Mouse (Mus musculus) ES-E14 (cell line): ENCODE results near the gene Lztr1. TPM values are rescaled to one million over a fixed set of nuclear protein-coding genes. Genes with fewer than 3 reads are reported as not detected.
A peak's percentile ranks its signal among the peaks of the same experiment; 100 is the strongest.
"Not testable (repeated sequence)": the region's sequence is repeated elsewhere in the genome, so short reads cannot be mapped to it uniquely, and the experiment has no call there.

ENCODE experiments used
- DNase-seq: peaks from one replicate; pipeline ENCODE4 v3.0.0-alpha.2; 2013; ENCODE audit warnings: low read depth, low spot score
- H3K27ac ChIP-seq: 2 replicates; pipeline ENCODE4 v1.5.1; 2012; ENCODE audit warnings: low read depth, mild to moderate bottlenecking, low read length, moderate library complexity, mixed read lengths; ENCODE audit not compliant: poor library complexity, insufficient read depth, severe bottlenecking
- H3K36me3 ChIP-seq: 2 replicates; pipeline ENCODE4 v1.6.1; 2012; ENCODE audit warnings: mild to moderate bottlenecking, low read length, moderate library complexity, mixed read lengths; ENCODE audit not compliant: control insufficient read depth, poor library complexity, insufficient read depth, severe bottlenecking
- H3K4me1 ChIP-seq, 2 experiments: fragments of 150-350 bp in 1 of 2; sonication (generic) in 1 of 2; 2 replicates each; pipeline ENCODE4 v1.6.1; 2012; ENCODE audit warnings: low read length in 2 of 2, mild to moderate bottlenecking in 1 of 2, mixed read lengths in 1 of 2; ENCODE audit not compliant: control insufficient read depth in 2 of 2, insufficient read depth in 2 of 2, poor library complexity in 1 of 2
- H3K4me3 ChIP-seq, 2 experiments: fragments of 150-350 bp in 1 of 2; sonication (generic) in 1 of 2; 2 replicates each; pipeline ENCODE4 v1.5.1; 2012; ENCODE audit warnings: low read length in 2 of 2, low read depth in 1 of 2, mild to moderate bottlenecking in 1 of 2, mixed read lengths in 1 of 2; ENCODE audit not compliant: insufficient read depth in 1 of 2, poor library complexity in 1 of 2, severe bottlenecking in 1 of 2
- H3K9ac ChIP-seq: 2 replicates; pipeline ENCODE4 v1.6.1; 2012; ENCODE audit warnings: low read depth, mild to moderate bottlenecking, low read length, mixed read lengths; ENCODE audit not compliant: poor library complexity, insufficient read depth, severe bottlenecking
- H3K9me3 ChIP-seq: fragments of 150-350 bp; sonication (generic); 2 replicates; pipeline ENCODE4 v1.6.1; 2012; ENCODE audit warnings: low read depth, mild to moderate bottlenecking, low read length; ENCODE audit not compliant: control insufficient read depth, insufficient read depth
- CHD2 ChIP-seq: IDR thresholded peaks from 2 replicates; pipeline ENCODE4 v1.6.1; 2014; ENCODE audit warnings: mild to moderate bottlenecking, low read depth, low read length, inconsistent platforms
- HCFC1 ChIP-seq: IDR thresholded peaks from 2 replicates; pipeline ENCODE4 v1.6.1; 2012; ENCODE audit warnings: low read length, inconsistent platforms, borderline replicate concordance; ENCODE audit not compliant: insufficient read depth
- MAFK ChIP-seq: IDR thresholded peaks from 2 replicates; pipeline ENCODE4 v1.6.1; 2014; ENCODE audit warnings: mild to moderate bottlenecking, low read depth, low read length, inconsistent platforms; ENCODE audit not compliant: insufficient read depth
- ZC3H11A ChIP-seq: IDR thresholded peaks from 2 replicates; pipeline ENCODE4 v1.6.1; 2012; ENCODE audit warnings: low read depth, mild to moderate bottlenecking, inconsistent platforms, low read length, borderline replicate concordance
- ZNF384 ChIP-seq: IDR thresholded peaks from 2 replicates; pipeline ENCODE4 v1.6.1; 2012; ENCODE audit warnings: low read depth, low read length, inconsistent platforms
- in situ Hi-C, 2 experiments: fragments of 600-800 bp; cut with MboI; formaldehyde crosslinking; loops; one replicate each; pipeline ENCODE4 v1.15.1; 2025; ENCODE audit warnings: low sequenced_read_pairs in 2 of 2, inconsistent platforms in 1 of 2; ENCODE audit not compliant: unreplicated experiment in 2 of 2
- total RNA-seq: library from RNA; depleted of rRNA; stranded (reverse); fragments of 300-350 nt; gene quantifications from 2 replicates; pipeline ENCODE4 v1.2.3, GENCODE M21; 2012

Lztr1 gene
- total RNA-seq, 1 experiment = 63.1 TPM

GRCm38 (mm10) chr16:17499249-17499883 is 9.1 kb upstream of the Lztr1 start:
- H3K27ac ChIP-seq = no peak overlapping the region
- in situ Hi-C loops = no loop called here
- no peak for DNase-seq

GRCm38 (mm10) chr16:17502681-17503080 is 5.8 kb upstream of the Lztr1 start:
- in situ Hi-C loops = no loop called here
- Histone ChIP-seq H3K27ac (no peak overlapping the region), H3K9me3 (no peaks in the 10 kb centered on the region), H3K9ac (no peak overlapping the region), H3K4me1 (peaks cover 0 to 4% of the 10 kb centered on the region in 2 experiments; a peak in 1 of 4 replicates), H3K36me3 (no peaks in the 10 kb centered on the region), H3K4me3 (no peak overlapping the region)
- no peak for TF ChIP-seq HCFC1
- TF ChIP-seq ZC3H11A = no peak
- TF ChIP-seq ZNF384 = no peak
- no peak for TF ChIP-seq CHD2
- TF ChIP-seq MAFK = no peak
- no peak for DNase-seq

More at GRCm38 (mm10) chr16:17499249-17499883, 9.1 kb upstream of the Lztr1 start:
- TF ChIP-seq HCFC1 (no peak), MAFK (no peak), CHD2 (no peak), ZC3H11A (no peak), ZNF384 (no peak)
- H3K36me3 ChIP-seq = no peaks in the 10 kb centered on the region
- peaks cover 0 to 4% of the 10 kb centered on the region in 2 experiments; a peak in 1 of 4 replicates for H3K4me1 ChIP-seq
- no peak overlapping the region for H3K4me3 ChIP-seq
- H3K9ac ChIP-seq = no peak overlapping the region
- no peaks in the 10 kb centered on the region for H3K9me3 ChIP-seq

GRCm38 (mm10) chr16:17507018-17507552 is 1.4 kb upstream of the Lztr1 start:
- H3K4me3 ChIP-seq = no peak overlapping the region
- peaks cover 2 to 4% of the 10 kb centered on the region in 2 experiments; a peak in 1 of 4 replicates for H3K4me1 ChIP-seq
- no peak overlapping the region for H3K9ac ChIP-seq
- H3K9me3 ChIP-seq = no peaks in the 10 kb centered on the region
- H3K36me3 ChIP-seq = no peaks in the 10 kb centered on the region; the same call in 1 of the 2 replicates
- no peak overlapping the region for H3K27ac ChIP-seq
- in situ Hi-C loops = no loop called here
- TF ChIP-seq MAFK = no peak
- no peak for TF ChIP-seq CHD2
- no peak for TF ChIP-seq ZC3H11A
- TF ChIP-seq HCFC1 = no peak
- TF ChIP-seq ZNF384 = no peak
- DNase-seq = no peak

GRCm38 (mm10) chr16:17508031-17508430 is 457 bp upstream of the Lztr1 start:
- peak overlapping the region; percentile 84; the same call in 1 of the 2 replicates for H3K27ac ChIP-seq
- peak overlapping the region; percentile 84 to 89 for H3K4me3 ChIP-seq
- peak overlapping the region; percentile 89 for H3K9ac ChIP-seq
- H3K4me1 ChIP-seq, in situ Hi-C loops, H3K9me3 ChIP-seq, DNase-seq, H3K36me3 ChIP-seq: not testable (repeated sequence)

GRCm38 (mm10) chr16:17509240-17509597 is 731 bp downstream of the Lztr1 start:
- DNase-seq = peak; percentile 25
- H3K9ac ChIP-seq = peak overlapping the region; percentile 89

More at GRCm38 (mm10) chr16:17509240-17509597, 731 bp downstream of the Lztr1 start:
- peaks cover 2% of the 10 kb centered on the region; the same call in 1 of the 2 replicates for H3K36me3 ChIP-seq
- H3K27ac ChIP-seq = no peak overlapping the region
- peak overlapping the region; percentile 84 to 89 for H3K4me3 ChIP-seq
- no peaks in the 10 kb centered on the region for H3K9me3 ChIP-seq
- H3K4me1 ChIP-seq = 0 out of 4 replicates have a peak, but pooled peaks cover 0 to 2% of the 10 kb centered on the region in 2 experiments
- in situ Hi-C loops = no loop called here
- TF ChIP-seq ZC3H11A = no peak
- no peak for TF ChIP-seq HCFC1
- TF ChIP-seq MAFK = no peak
- no peak for TF ChIP-seq ZNF384
- TF ChIP-seq CHD2 = no peak
